Mouse (Mus musculus): ENCODE results near the gene Shank1. TPM values are rescaled to one million over a fixed set of nuclear protein-coding genes. Genes with fewer than 3 reads are reported as not detected.

Gene Shank1
- total and polyA plus RNA-seq, 3 experiments: 0.12 to 3.9 TPM; not detected in 1

DNA sequence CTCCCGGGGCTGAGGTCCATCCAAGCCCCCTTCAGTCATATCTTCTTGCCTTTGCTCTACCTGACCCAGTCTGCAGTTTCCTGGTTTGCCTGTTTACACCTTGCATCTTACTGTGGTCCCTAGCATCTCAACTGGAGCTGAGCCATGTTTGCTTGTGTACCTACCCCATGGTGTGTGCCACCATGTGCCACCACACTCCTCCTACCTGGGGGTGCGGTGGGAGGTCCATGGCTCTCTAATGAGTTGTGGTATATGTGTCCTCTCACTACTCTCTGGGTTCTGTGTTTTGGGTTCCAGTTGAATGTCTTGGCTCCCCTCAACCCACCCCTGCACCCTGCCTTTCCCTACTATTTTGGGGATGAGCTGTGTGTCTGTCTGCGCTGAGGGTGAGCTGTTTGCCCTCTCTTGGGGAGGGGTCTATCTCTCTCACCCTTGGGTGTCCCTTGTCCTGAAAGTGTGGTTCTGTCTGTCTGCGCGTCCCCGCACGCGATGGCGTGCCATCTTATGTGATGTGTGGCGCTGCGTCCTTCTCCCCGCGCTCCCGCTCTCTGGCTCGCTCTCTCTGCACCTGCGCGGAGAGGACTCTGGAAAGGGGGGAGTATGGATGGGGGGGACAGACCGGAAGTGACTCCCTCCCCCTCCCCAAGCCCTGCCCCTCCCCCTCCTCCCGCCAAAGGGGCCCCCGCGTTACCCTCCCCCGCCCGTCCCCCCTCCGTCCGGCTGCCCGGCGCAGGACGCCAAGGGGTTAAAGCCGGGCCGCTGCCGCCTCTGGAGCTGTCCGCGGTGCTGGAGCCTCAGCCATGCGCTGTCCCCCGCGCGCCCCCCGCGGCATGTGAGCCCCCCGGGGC, 25.2 kb downstream of the Shank1 start:
- Histone ChIP-seq H3K4me1 (ENCODE audit: control insufficient read depth in 1 of 2, insufficient read depth in 2 of 2, low read length in 2 of 2) (no peaks in the 10 kb centered on the region), H3K9ac (ENCODE audit: control insufficient read depth, low read depth, low read length, poor library complexity, severe bottlenecking) (no peak overlapping the region), H3K9me3 (replicated peaks; ENCODE audit: insufficient read depth, low read length) (no peaks in the 10 kb centered on the region), H3K27ac (ENCODE audit: control insufficient read depth, low read depth, low read length) (no peak overlapping the region), H3K4me3 (ENCODE audit: control insufficient read depth in 1 of 2, insufficient read depth in 1 of 2, low read depth in 2 of 2, low read length in 2 of 2) (no peak overlapping the region), H3K27me3 (ENCODE audit: control insufficient read depth in 1 of 2, insufficient read depth in 2 of 2, low read length in 2 of 2) (no peaks in the 10 kb centered on the region), H3K79me2 (ENCODE audit: control insufficient read depth, insufficient read depth, low read length, poor library complexity) (no peaks in the 10 kb centered on the region), H3K36me3 (ENCODE audit: control insufficient read depth in 1 of 2, insufficient read depth in 2 of 2, low read length in 2 of 2) (no peaks in the 10 kb centered on the region)
- no peak for DNase-seq (ENCODE audit: low read depth, low spot score)
- TF ChIP-seq RAD21 (IDR thresholded peaks at IDR 0.05; ENCODE audit: low read depth, low read length) (no peak), POLR2A (IDR thresholded peaks at IDR 0.05; ENCODE audit: control insufficient read depth in 1 of 2, insufficient read depth in 1 of 2, low read depth in 1 of 2, low read length in 2 of 2, poor library complexity in 1 of 2) (no peak), NELFE (IDR thresholded peaks at IDR 0.05; ENCODE audit: low read depth, low read length) (no peak), TAL1 (IDR thresholded peaks at IDR 0.05; ENCODE audit: low read length) (no peak), GABPA (IDR thresholded peaks at IDR 0.05; ENCODE audit: low read depth, low read length) (no peak), HCFC1 (IDR thresholded peaks at IDR 0.05; ENCODE audit: low read depth, low read length) (no peak), MAZ (IDR thresholded peaks at IDR 0.05; ENCODE audit: low read depth, low read length) (no peak)

DNA sequence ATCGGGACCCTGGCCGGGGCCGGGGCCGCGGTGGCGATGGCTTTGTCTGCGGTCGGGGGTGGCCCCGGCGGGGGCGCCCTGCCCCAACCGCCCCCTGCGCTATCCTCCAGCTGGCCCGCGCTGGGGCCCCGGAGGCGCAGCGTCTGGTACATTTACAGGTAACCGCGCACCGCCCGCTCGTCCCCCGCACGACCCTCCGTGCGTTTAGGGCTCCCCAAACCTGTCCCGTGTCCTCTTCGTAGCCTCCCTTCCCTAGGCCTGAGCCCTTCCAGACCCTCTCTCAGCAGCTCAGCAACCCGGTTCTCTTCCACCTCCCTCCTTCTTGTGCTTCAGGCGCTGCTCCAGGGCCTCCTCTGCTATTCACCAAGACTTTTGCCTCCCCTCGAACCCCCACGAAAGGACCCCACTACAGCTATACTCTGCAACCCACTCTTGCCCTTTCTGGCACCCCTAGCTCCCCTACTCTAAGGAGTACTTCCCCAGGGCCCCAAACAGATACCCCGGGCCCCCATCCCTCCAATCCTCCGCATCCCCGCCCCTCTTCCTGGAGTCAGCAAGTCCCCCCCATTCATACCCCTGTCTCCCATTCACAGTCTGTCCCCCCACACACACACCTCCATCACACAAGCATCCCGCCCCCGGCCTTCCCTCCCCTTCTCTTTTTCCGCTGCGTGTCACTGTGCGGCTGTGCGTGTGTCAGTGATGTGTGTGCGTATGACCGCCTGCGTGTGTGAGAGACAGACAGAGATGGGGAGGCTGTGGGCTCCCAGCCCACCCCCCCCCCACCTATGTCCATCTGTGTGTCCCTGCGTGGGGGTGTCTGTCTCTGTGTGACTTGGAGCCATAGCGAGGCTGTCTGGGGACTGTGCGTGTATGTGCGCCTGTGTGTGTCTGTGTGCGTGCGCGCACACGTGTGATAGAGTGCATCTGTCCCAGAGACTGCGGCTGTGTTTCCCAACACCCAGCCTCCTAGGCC, 26.3 kb downstream of the Shank1 start:
- Histone ChIP-seq H3K4me3 (ENCODE audit: control insufficient read depth in 1 of 2, insufficient read depth in 1 of 2, low read depth in 2 of 2, low read length in 2 of 2) (no peak overlapping the region), H3K36me3 (ENCODE audit: control insufficient read depth in 1 of 2, insufficient read depth in 2 of 2, low read length in 2 of 2) (peaks cover 0 to 2% of the 10 kb centered on the region in 2 experiments; a peak in 1 of 4 replicates), H3K27ac (ENCODE audit: control insufficient read depth, low read depth, low read length) (no peak overlapping the region), H3K9ac (ENCODE audit: control insufficient read depth, low read depth, low read length, poor library complexity, severe bottlenecking) (no peak overlapping the region), H3K4me1 (ENCODE audit: control insufficient read depth in 1 of 2, insufficient read depth in 2 of 2, low read length in 2 of 2) (peaks cover 2% of the 10 kb centered on the region in 2 experiments; a peak in 2 of 4 replicates), H3K27me3 (ENCODE audit: control insufficient read depth in 1 of 2, insufficient read depth in 2 of 2, low read length in 2 of 2) (no peaks in the 10 kb centered on the region), H3K9me3 (replicated peaks; ENCODE audit: insufficient read depth, low read length) (no peaks in the 10 kb centered on the region), H3K79me2 (ENCODE audit: control insufficient read depth, insufficient read depth, low read length, poor library complexity) (no peaks in the 10 kb centered on the region)
- DNase-seq (ENCODE audit: low read depth, low spot score): no peak
- no peak for TF ChIP-seq GATA1 (IDR thresholded peaks at IDR 0.05; ENCODE audit: low read depth, low read length)
- TF ChIP-seq CHD1 (IDR thresholded peaks at IDR 0.05; ENCODE audit: low read depth, low read length): no peak
- no peak for TF ChIP-seq TAL1 (IDR thresholded peaks at IDR 0.05; ENCODE audit: low read length)
- TF ChIP-seq RAD21 (IDR thresholded peaks at IDR 0.05; ENCODE audit: low read depth, low read length): no peak
